Mouse (Mus musculus) frontal cortex, postnatal 10 days (tissue): ENCODE data around the gene Nap1l1.
A peak's percentile ranks its signal among the peaks of the same experiment; 100 is the strongest.
"Not testable (repeated sequence)": the region's sequence is repeated elsewhere in the genome, so short reads cannot be mapped to it uniquely, and the experiment has no call there.

Experiments used
- DNase-seq, 2 experiments: peaks; one replicate each; pipeline ENCODE4 v3.0.0; 2022; ENCODE audit warnings: low spot score in 2 of 2, mixed read lengths in 1 of 2

Gene Nap1l1

GRCm38 (mm10) chr10:111472686-111473510 lies at the start of gene Nap1l1:
Gene Nap1l1, plus strand, starts transcription at chr10:111473223.
- DNase-seq: peak; percentile 96 to 97

- no peak for DNase-seq
These were observed 46.5 kb upstream of the Nap1l1 start for GRCm38 (mm10) chr10:111426491-111426890.

GRCm38 (mm10) chr10:111433502-111433901 lies 39.5 kb upstream of the Nap1l1 start:
- DNase-seq: no peak

GRCm38 (mm10) chr10:111441034-111441440 lies 32.0 kb upstream of the Nap1l1 start:
- no peak for DNase-seq

- no peak for DNase-seq
These were observed 28.8 kb upstream of the Nap1l1 start for GRCm38 (mm10) chr10:111444199-111444598.

DNA sequence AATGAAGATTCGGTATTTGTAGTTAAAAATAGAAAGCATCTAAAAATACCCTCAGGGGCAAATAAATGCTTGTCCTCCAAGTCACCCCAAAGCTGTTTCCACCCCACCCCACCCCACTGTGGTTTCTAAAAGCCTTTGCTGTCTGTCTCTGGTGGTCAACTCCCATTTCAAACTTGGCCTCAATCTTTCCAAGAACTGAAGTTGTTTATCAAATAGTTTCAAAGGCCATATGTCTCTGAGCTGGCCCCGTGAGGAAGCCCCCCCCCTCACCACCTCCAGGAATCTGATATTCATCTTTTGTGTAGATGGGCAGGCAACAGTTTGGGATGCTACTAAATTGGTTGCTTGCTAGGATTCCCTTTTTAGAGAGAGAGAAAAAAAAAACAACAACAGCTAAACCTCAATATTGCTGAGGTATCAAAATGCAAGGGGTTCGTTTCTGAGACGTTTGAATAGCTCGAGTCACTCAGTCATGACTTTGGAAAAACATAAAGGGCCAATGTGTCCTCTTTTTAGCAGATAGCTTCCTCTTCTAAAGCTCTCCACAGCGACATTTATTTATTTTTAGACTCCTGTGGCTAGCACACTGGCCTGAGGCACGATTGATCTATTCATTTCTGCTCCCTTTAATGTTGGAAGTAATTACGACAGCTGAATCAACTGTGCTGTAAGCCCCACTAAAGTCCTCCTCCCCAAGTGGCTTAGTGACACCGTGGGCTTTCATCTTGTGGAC lies 26.9 kb upstream of the Nap1l1 start:
- no peak for DNase-seq

DNA sequence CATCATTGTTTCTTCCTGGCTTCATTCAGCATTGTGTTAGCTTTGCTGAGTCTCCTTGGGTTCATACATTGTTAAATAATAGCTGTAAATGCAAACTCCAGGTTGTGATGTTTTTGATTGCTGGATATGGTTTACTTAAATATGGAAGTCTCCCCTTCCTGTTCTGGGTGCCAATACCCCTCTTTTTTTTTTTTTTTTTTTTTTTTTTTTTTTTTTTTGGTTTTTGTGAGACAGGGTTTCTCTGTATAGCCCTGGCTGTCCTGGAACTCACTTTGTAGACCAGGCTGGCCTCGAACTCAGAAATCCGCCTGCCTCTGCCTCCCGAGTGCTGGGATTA lies 26.4 kb upstream of the Nap1l1 start:
- DNase-seq: not testable (repeated sequence)

DNA sequence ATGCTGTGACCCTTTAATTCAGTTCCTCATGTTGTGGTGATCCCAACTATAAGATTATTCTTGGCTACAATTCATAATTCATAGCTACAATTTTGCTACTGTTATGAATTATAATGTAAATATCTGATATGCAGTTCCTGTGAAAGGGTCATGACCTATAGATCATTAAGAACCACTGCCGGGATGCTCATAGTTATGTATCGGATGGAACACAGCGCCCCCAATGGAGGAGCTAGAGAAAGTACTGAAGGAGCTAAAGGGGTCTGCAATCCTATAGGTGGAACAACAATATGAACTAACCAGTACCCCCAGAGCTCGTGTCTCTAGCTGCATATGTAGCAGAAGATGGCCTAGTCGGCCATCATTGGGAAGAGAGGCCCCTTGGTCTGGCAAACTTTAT lies 23.4 kb upstream of the Nap1l1 start:
- DNase-seq: not testable (repeated sequence)

DNA sequence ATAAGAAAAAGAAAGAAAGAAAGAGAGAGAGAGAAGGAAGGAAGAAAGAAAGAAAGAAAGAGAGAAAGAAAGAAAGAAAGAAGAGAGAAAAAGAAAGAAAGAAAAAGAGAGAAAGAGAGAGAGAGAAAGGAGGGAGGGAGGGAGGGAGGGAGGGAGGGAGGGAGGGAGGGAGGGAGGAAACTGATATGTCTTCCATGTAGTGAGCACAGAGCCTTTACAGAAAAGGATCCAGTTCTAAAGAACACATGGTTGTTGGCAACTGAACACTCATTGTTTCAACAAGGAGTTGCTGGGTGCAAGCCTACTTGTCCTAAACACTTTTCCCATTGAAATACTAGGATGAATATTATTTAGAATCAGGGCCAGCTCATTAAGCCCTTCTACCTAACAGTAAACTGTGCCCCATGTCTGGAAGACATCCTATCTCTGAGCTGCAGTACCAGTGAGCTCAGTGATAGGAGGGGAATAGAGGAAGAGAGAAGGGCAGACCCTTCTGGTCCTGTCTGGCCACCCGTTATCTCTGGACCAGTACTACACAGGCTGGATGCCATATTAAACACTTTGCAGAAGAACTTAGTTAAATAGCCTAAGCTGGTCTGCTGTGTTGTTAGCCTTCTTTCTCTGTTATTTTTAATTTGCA lies 21.2 kb upstream of the Nap1l1 start:
- DNase-seq: no peak

DNA sequence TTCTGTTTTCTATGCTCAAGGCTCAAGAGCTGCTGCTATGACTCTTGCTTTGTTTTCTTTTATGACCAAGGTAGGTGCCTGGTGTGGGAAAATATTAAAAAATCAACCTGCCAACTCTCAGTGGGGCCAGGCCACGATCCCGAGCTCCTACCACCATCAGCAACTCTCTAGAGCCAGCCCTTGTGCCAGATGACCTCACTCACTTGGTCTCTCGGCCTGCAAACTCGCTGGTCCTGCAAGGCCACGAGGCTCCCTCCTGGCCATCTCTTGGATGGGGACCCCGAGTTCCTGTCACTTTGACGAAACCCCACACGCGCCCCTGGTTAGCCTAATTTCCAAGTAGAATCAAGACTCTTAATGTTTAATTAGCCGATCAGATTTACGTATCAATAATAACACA lies 20.6 kb upstream of the Nap1l1 start:
- no peak for DNase-seq

- no peak for DNase-seq
These were observed 18.2 kb upstream of the Nap1l1 start for GRCm38 (mm10) chr10:111454698-111455308.

GRCm38 (mm10) chr10:111458088-111458487 lies 14.9 kb upstream of the Nap1l1 start:
- DNase-seq: no peak

DNA sequence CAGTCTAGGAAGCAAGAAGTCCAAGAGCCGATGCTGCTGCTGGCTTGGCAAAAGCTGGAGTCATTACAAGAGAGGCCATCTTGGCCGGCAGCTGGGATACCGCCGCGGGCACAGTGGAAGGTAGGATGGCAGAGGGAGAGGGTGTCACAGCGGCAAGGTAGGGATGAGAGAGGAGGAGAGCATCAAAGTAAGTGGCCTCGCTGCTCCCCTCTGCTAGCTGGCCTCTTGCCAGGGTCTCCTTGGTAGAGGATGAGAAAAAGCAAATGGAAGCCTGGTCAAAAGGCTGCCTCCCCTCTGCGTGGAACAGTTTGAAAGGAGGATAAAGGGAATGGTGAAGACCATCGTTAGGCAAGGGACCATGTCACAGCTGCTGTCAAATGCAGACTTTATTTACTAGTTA lies 14.0 kb upstream of the Nap1l1 start:
- no peak for DNase-seq

GRCm38 (mm10) chr10:111459874-111460273 lies 13.1 kb upstream of the Nap1l1 start:
- DNase-seq: no peak

DNA sequence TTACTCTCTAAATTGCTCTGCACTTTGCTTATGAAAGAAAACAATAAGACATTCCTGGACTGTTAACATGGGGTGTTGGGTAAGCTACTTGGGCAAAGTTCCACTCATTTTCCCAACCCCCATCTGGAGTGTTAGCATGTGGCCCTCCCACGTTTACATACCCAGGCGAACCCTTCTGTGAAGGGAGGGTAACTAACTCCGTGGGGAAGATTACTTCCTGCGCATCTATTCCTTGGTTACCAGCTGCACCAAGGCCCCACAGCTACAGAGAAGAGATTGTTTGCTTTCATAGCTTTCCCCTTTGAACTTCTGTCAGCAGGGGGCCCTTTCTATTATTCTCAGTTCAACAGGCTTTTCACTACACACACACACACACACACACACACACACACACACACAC lies 12.6 kb upstream of the Nap1l1 start:
- DNase-seq: no peak

DNA sequence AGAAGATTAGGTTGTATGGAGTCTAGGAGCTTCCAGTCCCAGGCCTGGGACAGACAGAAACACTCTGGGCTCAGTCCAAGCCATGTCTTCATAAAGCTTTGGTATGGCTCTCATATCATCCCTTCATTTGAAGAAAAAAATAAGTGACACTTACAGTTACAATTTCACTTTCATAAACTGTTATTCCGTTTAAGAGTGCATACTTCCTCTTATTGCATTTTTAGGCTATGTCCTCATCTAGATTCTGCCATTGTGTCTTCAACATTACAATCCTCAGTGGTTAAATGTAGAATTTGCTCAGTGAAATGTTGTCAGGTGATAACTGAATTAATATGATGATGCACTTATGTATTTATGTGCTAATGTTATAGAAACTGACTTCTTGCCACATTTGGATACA lies 8.2 kb upstream of the Nap1l1 start:
- DNase-seq: no peak

- DNase-seq: no peak
These were observed 7.6 kb upstream of the Nap1l1 start for GRCm38 (mm10) chr10:111465409-111465808.

DNA sequence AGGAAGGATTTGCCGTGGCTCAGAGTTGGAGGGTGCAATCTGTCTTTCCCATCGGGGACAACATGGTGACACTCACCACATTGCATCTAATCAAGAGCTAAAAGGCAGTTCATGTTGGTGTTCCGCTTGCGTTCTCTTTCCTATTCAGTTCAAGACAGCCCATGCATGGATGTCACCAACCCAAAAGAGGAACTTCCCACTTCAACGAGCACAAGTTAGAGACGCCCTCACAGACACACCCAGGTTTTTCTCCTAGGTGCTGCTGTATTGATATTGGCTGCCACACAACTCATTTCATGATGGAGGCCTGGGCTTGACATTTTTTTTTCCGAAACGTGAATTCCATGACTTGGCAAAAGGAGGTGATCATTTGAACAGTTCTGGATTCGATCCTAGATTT lies 1.9 kb upstream of the Nap1l1 start:
- no peak for DNase-seq

- peak; percentile 27 to 51 for DNase-seq
These were observed 718 bp downstream of the Nap1l1 start for GRCm38 (mm10) chr10:111473511-111474371.

GRCm38 (mm10) chr10:111476301-111476700 lies 3.3 kb downstream of the Nap1l1 start:
- DNase-seq: no peak

DNA sequence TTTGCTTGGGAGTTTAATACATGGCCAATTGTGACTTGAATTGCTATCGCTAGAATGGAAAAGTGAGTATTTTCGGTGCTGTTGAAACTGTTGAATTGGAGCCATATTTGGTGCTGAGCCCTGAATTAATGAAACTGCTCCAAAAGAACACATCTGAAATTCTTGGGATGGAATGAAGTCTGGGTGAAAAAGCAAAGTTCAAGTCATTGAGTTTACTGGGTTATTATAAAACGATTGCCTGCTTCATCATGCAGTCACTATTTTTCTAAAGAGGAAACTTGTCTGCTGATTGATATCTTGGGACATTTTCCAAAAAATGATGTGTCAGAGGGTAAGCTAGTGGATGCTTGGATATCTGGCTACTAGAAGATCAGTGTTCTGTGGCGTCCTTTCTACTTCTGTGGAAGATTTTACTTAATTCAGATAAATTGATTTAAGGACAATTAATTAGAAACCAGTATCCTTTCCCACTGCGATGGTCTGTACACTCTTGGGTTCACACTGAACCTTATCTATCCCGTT lies 4.0 kb downstream of the Nap1l1 start:
- DNase-seq: no peak
